Mouse (Mus musculus) heart, adult 2 months (tissue): ENCODE measurements around the gene Shbg.

Source experiments
- CTCF ChIP-seq: fragments of 200-600 bp; IDR thresholded peaks from 2 replicates; pipeline ENCODE4 v1.8.1; 2022; ENCODE audit warnings: antibody characterized with exemption, mild to moderate bottlenecking, moderate library complexity
- POLR2A ChIP-seq: fragments of 200-500 bp; IDR thresholded peaks from 2 replicates; pipeline ENCODE4 v1.6.1; 2011; ENCODE audit warnings: mild to moderate bottlenecking, low read depth, low read length, control low read depth; ENCODE audit not compliant: insufficient read depth

GRCm38 (mm10) chr11:69653399-69653798 is 35.7 kb upstream of the Shbg start:
- TF ChIP-seq CTCF (no peak), POLR2A (no peak)
